Mouse (Mus musculus) neural tube, embryonic 15.5 days (tissue): Measurements from ENCODE around the gene Cux1. TPM values are rescaled to one million over a fixed set of nuclear protein-coding genes. Genes with fewer than 3 reads are reported as not detected.
"Not testable (repeated sequence)": the region's sequence is repeated elsewhere in the genome, so short reads cannot be mapped to it uniquely, and the experiment has no call there.

Experiments
- ATAC-seq: fragments of 200-750 bp; cut with Nextera tagmentation; 2 replicates; pipeline ENCODE4 v1.8.0; 2017; ENCODE audit warnings: mild to moderate bottlenecking, moderate TSS enrichment, moderate library complexity; ENCODE audit not compliant: low FRiP score
- H3K27ac ChIP-seq: fragments of 300-500 bp; sonication (generic); replicated peaks from 2 replicates; pipeline ENCODE4 v1.5.1; 2015; ENCODE audit warnings: mild to moderate bottlenecking, inconsistent platforms
- H3K27me3 ChIP-seq: fragments of 300-500 bp; sonication (generic); replicated peaks from 2 replicates; pipeline ENCODE4 v1.6.1; 2015; ENCODE audit warnings: inconsistent platforms
- H3K36me3 ChIP-seq: fragments of 300-500 bp; sonication (generic); 2 replicates; pipeline ENCODE4 v1.6.1; 2015; ENCODE audit warnings: inconsistent platforms
- H3K4me1 ChIP-seq: fragments of 300-500 bp; sonication (generic); 2 replicates; pipeline ENCODE4 v1.6.1; 2015; ENCODE audit warnings: inconsistent platforms
- H3K4me2 ChIP-seq: fragments of 300-500 bp; sonication (generic); 2 replicates; pipeline ENCODE4 v1.6.1; 2015; ENCODE audit warnings: inconsistent platforms, mild to moderate bottlenecking, moderate library complexity
- H3K4me3 ChIP-seq: fragments of 300-500 bp; sonication (generic); replicated peaks from 2 replicates; pipeline ENCODE4 v1.5.1; 2015; ENCODE audit warnings: mild to moderate bottlenecking, inconsistent platforms
- H3K9ac ChIP-seq: fragments of 300-500 bp; sonication (generic); replicated peaks from 2 replicates; pipeline ENCODE4 v1.6.1; 2015; ENCODE audit warnings: mild to moderate bottlenecking, inconsistent platforms
- H3K9me3 ChIP-seq: fragments of 300-500 bp; sonication (generic); replicated peaks from 2 replicates; pipeline ENCODE4 v1.6.1; 2016; ENCODE audit warnings: inconsistent platforms
- WGBS: fragments of 180-500 bp; shearing (Covaris S2); methylation state at CpG from one replicate; pipeline ENCODE4 v1.1.7; 2015; ENCODE audit warnings: mixed read lengths; 5-methylcytosine and 5-hydroxymethylcytosine counted together
- polyA plus RNA-seq: library from polyadenylated mRNA; unstranded; fragments of >200 nt; fragmentation: Nextera tagmentation; extraction: Ambion mirVana; gene quantifications from 2 replicates; pipeline ENCODE4 v1.2.1, GENCODE M21; 2015

Cux1 gene
- polyA plus RNA-seq, 1 experiment from 2014 or later = 87.8 TPM

- no peaks in the 10 kb centered on the region for H3K4me1 ChIP-seq
- H3K27me3 ChIP-seq = no peaks in the 10 kb centered on the region
- no peak overlapping the region for H3K4me2 ChIP-seq
- no peak overlapping the region for H3K27ac ChIP-seq
- no peak overlapping the region for H3K4me3 ChIP-seq
- 78% methylated on average over 4 of the region's 4 CpGs for WGBS
- H3K36me3 ChIP-seq = peaks cover 34% of the 10 kb centered on the region
- H3K9ac ChIP-seq = no peak overlapping the region
- no peaks in the 10 kb centered on the region for H3K9me3 ChIP-seq
- no peak for ATAC-seq
Observed at GRCm38 (mm10) chr5:136217932-136218381, 349.3 kb downstream of the Cux1 start.

DNA sequence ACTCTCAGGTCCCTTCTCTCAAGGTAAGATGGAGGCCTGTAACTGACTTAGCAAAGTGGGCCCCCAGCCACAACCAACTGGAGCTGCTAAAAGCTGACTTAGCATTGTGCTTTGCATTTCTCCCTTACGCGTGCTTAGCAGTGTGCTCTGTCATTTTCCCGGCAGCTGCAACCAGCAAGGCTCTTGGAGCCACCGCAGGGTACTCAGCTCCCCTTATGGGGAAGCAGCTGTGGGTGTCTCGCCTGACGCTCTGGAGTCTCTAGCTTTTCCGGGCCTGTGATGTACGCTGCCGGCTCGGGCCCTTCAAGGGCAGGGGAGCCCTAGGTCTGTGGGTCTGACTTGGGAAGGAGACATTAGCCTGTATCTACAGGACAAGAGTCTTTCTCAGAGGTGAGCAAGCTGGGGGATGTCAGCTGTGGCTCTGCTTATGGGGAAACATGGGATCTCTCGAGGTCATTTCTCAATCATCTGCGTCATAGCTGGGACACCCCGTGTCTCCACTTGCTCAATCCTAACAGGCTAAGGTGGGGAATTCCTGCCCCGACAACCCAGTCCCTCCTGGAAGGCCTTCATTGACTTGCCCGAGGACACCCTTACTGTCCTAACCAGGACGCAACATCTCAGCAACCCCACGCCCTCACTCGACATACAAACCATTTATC lies 350.2 kb downstream of the Cux1 start:
- H3K27ac ChIP-seq = peak overlapping the region; percentile 14; the same call in 1 of the 2 replicates
- WGBS = 79% methylated on average over 18 of the region's 18 CpGs
- ATAC-seq = no peak

DNA sequence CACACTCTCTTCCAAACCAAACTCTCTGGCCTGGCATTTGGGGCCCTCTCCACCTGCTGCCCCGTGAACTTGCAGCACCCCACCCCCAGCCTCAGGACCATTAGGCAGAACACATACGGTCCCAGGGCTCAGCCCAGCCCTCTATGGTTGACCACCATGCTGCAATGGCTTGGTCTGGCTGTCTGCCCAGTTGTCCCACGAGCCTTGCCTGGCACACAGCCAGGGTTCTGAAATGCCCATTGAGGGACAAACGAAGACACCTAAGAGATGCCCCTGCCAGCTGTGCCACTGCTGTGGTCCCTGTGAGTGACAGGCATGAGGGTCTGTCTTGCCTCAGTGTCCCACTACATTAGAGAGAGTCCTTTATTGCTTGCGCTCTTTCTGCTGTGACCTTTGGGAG lies 351.3 kb downstream of the Cux1 start:
- no peak for ATAC-seq
- WGBS = 52% methylated on average over 5 of the region's 5 CpGs

More for the DNA sequence above, 350.2 kb downstream of the Cux1 start:
- Histone ChIP-seq H3K36me3 (peaks cover 29% of the 10 kb centered on the region), H3K4me2 (no peak overlapping the region), H3K9me3 (no peaks in the 10 kb centered on the region), H3K4me1 (no peaks in the 10 kb centered on the region), H3K27me3 (no peaks in the 10 kb centered on the region), H3K9ac (no peak overlapping the region), H3K4me3 (no peak overlapping the region)

GRCm38 (mm10) chr5:136215211-136215610 lies 352.1 kb downstream of the Cux1 start:
- Histone ChIP-seq H3K4me1 (no peaks in the 10 kb centered on the region), H3K4me2 (no peak overlapping the region), H3K27ac (no peak overlapping the region), H3K9me3 (no peaks in the 10 kb centered on the region), H3K27me3 (no peaks in the 10 kb centered on the region), H3K9ac (no peak overlapping the region), H3K36me3 (peaks cover 12% of the 10 kb centered on the region), H3K4me3 (no peak overlapping the region)
- ATAC-seq = no peak
- WGBS = 92% methylated on average over 3 of the region's 3 CpGs

More for the DNA sequence above, 351.3 kb downstream of the Cux1 start:
- Histone ChIP-seq H3K4me2 (no peak overlapping the region), H3K27ac (no peak overlapping the region), H3K27me3 (no peaks in the 10 kb centered on the region), H3K9ac (no peak overlapping the region), H3K4me3 (no peak overlapping the region), H3K36me3 (peaks cover 17% of the 10 kb centered on the region), H3K4me1 (no peaks in the 10 kb centered on the region), H3K9me3 (no peaks in the 10 kb centered on the region)

DNA sequence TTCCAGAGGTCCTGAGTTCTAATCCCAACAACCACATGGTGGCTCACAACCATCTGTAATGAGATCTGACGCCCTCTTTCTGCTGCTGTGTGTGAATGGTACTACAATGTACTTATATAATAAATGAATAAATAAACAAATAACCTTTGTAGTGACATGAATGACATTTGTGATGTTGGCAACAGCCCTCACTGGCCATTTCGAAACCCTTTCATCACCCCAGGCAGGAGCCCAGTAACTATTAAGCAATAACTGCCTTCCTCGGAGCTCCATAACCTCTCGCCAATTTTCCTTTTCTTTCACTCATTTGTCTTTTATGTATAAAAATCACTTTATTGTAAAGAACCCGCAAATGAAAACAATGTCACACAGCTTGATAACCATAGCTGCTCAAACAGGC lies 353.6 kb downstream of the Cux1 start:
- Histone ChIP-seq H3K4me1 (no peaks in the 10 kb centered on the region), H3K27me3 (no peaks in the 10 kb centered on the region), H3K4me2 (no peak overlapping the region), H3K4me3 (no peak overlapping the region), H3K36me3 (peaks cover 7% of the 10 kb centered on the region), H3K27ac (no peak overlapping the region), H3K9me3 (no peaks in the 10 kb centered on the region), H3K9ac (no peak overlapping the region)
- no peak for ATAC-seq
- 86% methylated on average over 5 of the region's 5 CpGs for WGBS

DNA sequence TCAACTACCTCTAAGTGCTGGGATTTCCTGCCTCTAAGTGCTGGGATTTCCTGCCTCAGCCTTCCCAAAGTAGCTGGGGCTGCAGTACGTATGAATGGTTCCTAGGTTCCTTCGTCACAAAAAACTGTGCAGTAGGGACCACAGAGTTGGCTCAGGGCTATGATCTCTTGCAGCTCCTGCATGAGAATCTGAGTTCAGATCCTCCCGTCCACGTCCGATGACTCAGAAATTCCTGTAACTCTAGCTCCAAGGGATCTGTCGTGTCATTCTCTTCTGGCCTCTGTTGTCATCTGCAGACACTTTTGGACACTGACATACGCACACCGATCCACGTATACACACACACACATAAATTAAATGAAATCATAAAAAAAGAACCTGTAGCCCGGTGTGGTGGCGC lies 354.6 kb downstream of the Cux1 start:
- Histone ChIP-seq H3K27me3 (no peaks in the 10 kb centered on the region), H3K4me3 (no peak overlapping the region), H3K27ac (no peak overlapping the region), H3K36me3 (no peaks in the 10 kb centered on the region), H3K9ac (no peak overlapping the region), H3K4me2 (no peak overlapping the region), H3K9me3 (no peaks in the 10 kb centered on the region), H3K4me1 (no peaks in the 10 kb centered on the region)
- WGBS = 97% methylated on average over 11 of the region's 11 CpGs
- ATAC-seq = no peak

- H3K4me2 ChIP-seq, H3K36me3 ChIP-seq, ATAC-seq, H3K9me3 ChIP-seq, H3K27ac ChIP-seq, H3K27me3 ChIP-seq, H3K4me1 ChIP-seq, H3K9ac ChIP-seq, H3K4me3 ChIP-seq: not testable (repeated sequence)
- WGBS = 91% methylated on average over 14 of the region's 14 CpGs
Observed at GRCm38 (mm10) chr5:136211341-136212102, 355.8 kb downstream of the Cux1 start.

- H3K27ac ChIP-seq = no peak overlapping the region
- WGBS = 74% methylated on average over 5 of the region's 5 CpGs
- H3K27me3 ChIP-seq = no peaks in the 10 kb centered on the region
- no peak overlapping the region for H3K9ac ChIP-seq
- no peak for ATAC-seq
- no peaks in the 10 kb centered on the region for H3K9me3 ChIP-seq
- H3K4me3 ChIP-seq = no peak overlapping the region
- H3K4me2 ChIP-seq = no peak overlapping the region
- H3K4me1 ChIP-seq = no peaks in the 10 kb centered on the region
- no peaks in the 10 kb centered on the region for H3K36me3 ChIP-seq
Observed at GRCm38 (mm10) chr5:136210549-136210948, 356.7 kb downstream of the Cux1 start.

DNA sequence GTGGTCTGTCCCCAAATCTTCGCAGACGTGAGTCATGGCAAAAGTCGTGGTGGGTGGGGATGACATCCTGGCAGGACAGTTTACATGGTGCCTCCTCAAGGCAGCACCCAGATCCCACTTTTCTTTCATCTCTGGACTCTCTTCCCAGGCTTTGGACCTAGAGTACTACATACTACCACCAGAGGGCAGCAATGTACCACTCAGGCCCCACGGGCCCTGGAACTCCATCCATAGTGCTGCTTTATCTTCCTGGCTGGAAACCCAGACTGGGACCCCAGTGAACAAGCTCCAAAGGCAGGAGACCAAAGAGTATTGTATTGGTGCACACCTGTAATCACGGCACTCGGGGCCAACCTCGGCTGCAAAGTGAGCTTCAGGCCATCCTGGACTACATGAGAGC lies 365.5 kb downstream of the Cux1 start:
- Histone ChIP-seq H3K4me3 (no peak overlapping the region), H3K9ac (no peak overlapping the region), H3K9me3 (no peaks in the 10 kb centered on the region), H3K4me2 (no peak overlapping the region), H3K4me1 (peaks cover 16% of the 10 kb centered on the region), H3K36me3 (peaks cover 4% of the 10 kb centered on the region), H3K27ac (no peak overlapping the region), H3K27me3 (no peaks in the 10 kb centered on the region)
- WGBS = 33% methylated on average over 7 of the region's 7 CpGs
- ATAC-seq = peak; percentile 19; the same call in 1 of the 2 replicates

DNA sequence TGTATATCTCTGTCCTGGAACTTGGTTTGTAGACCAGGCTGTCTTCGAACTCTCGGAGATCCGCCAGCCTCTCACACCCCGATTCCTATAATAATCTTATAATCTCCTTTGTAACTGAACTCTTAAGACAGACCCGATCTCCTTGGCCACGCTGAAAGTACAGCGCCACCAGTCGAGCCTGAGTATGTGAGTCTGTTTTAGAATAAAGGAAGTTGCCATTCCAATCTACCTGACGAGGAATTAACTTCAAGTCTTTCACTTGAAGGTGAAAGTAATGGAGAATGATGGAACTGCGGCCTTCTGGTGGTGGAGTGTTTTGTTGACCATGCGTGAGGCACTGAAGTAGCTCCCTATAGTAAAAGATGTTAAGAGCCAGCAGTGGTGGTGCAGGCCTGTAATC lies 367.8 kb downstream of the Cux1 start:
- Histone ChIP-seq H3K27ac (peak overlapping the region; percentile 87; the same call in 1 of the 2 replicates), H3K4me3 (peak overlapping the region; percentile 92)

GRCm38 (mm10) chr5:136198474-136199391 lies 368.6 kb downstream of the Cux1 start, which contains the start of gene Prkrip1:
Prkrip1 (minus strand) TSS chr5:136198963.
- peak within 1 kb of the TSS; percentile 93 for H3K9ac ChIP-seq
- H3K4me1 ChIP-seq = peaks cover 16% of the 10 kb centered on the region
- H3K4me3 ChIP-seq = peak within 1 kb of the TSS; percentile 92
- peaks cover 35% of the 10 kb centered on the region for H3K36me3 ChIP-seq
- peak; percentile 87 for ATAC-seq
- H3K4me2 ChIP-seq = peak within 1 kb of the TSS; percentile 90
- H3K27me3 ChIP-seq = no peaks in the 10 kb centered on the region
- WGBS = under 1% methylated on average over 62 of the region's 62 CpGs
- H3K9me3 ChIP-seq = no peaks in the 10 kb centered on the region
- H3K27ac ChIP-seq = peak within 1 kb of the TSS; percentile 87

More for the DNA sequence above, 367.8 kb downstream of the Cux1 start:
- peaks cover 16% of the 10 kb centered on the region for H3K4me1 ChIP-seq
- no peaks in the 10 kb centered on the region for H3K27me3 ChIP-seq
- no peaks in the 10 kb centered on the region for H3K9me3 ChIP-seq
- no peak for ATAC-seq
- H3K4me2 ChIP-seq = peak overlapping the region; percentile 90
- H3K9ac ChIP-seq = peak overlapping the region; percentile 93
- peaks cover 28% of the 10 kb centered on the region for H3K36me3 ChIP-seq
- WGBS = 30% methylated on average over 11 of the region's 11 CpGs
